Mouse (Mus musculus): ENCODE results near the gene Cdh13. TPM values are rescaled to one million over a fixed set of nuclear protein-coding genes. Genes with fewer than 3 reads are reported as not detected.
A peak's percentile ranks its signal among the peaks of the same experiment; 100 is the strongest.

The Cdh13 gene
- polyA plus RNA-seq, 1 experiment from 2014 or later, result 159 TPM

DNA sequence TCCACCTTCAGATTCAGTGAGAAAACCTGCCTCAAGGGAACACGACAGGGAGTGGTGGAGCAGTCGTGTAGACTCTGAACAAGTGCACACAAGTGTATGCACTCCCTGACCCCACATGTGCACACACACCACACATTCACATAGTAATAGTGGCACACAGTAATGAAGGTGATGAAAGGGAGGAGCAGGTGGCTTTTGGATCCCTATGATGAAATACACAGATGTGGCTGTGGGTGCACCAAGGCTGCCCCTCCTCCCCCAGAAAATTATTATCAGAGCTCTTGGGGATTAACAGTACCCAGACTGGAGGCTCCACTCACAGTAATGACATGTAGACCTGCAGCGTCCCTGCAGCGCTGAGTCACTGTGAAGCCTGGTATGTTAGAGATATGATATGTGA lies 5.6 kb downstream of the Cdh13 start:
- ATAC-seq, result no peak
- Histone ChIP-seq H3K36me3 (ENCODE audit: control insufficient read depth, insufficient read depth, low read length) (no peaks in the 10 kb centered on the region), H3K9me3 (replicated peaks; ENCODE audit: control insufficient read depth, low read length, poor library complexity, severe bottlenecking) (no peaks in the 10 kb centered on the region), H3K27ac (ENCODE audit: low read length) (no peak overlapping the region), H3K4me1 (ENCODE audit: control insufficient read depth, insufficient read depth, low read length) (peaks cover 15% of the 10 kb centered on the region), H3K4me2 (ENCODE audit: low read length) (no peak overlapping the region), H3K4me3 (ENCODE audit: low read depth, low read length) (no peak overlapping the region), H3K27me3 (ENCODE audit: control insufficient read depth, insufficient read depth, low read depth, low read length) (no peaks in the 10 kb centered on the region), H3K9ac (ENCODE audit: low read depth, low read length) (no peak overlapping the region)
- 89% methylated on average over 4 of the region's 4 CpGs for WGBS

DNA sequence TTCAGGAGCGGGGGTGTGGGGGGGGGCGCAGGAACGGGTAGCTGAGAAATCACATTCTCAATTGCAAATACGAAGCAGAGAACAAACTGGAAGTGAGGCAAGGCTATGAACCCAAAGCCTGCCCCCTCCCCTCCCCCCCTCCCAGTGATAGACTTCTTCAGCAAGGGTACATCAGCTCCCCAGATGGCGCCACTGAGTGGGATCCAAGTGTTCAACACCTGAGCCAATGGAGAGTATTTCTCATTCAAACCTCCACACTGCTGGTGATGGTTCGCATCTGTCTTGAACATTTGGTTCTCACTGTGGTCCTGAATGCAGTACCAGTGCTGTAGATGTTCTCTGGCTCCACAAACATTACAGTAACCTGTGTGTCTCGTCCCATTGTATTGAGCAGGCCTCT lies 6.0 kb downstream of the Cdh13 start:
- Histone ChIP-seq H3K36me3 (ENCODE audit: control insufficient read depth, insufficient read depth, low read length) (no peaks in the 10 kb centered on the region), H3K27ac (ENCODE audit: low read length) (no peak overlapping the region), H3K4me1 (ENCODE audit: control insufficient read depth, insufficient read depth, low read length) (peaks cover 15% of the 10 kb centered on the region), H3K9me3 (replicated peaks; ENCODE audit: control insufficient read depth, low read length, poor library complexity, severe bottlenecking) (no peaks in the 10 kb centered on the region), H3K27me3 (ENCODE audit: control insufficient read depth, insufficient read depth, low read depth, low read length) (no peaks in the 10 kb centered on the region), H3K9ac (ENCODE audit: low read depth, low read length) (no peak overlapping the region), H3K4me3 (ENCODE audit: low read depth, low read length) (no peak overlapping the region), H3K4me2 (ENCODE audit: low read length) (no peak overlapping the region)
- ATAC-seq, result no peak
- 86% methylated on average over 7 of the region's 7 CpGs for WGBS

DNA sequence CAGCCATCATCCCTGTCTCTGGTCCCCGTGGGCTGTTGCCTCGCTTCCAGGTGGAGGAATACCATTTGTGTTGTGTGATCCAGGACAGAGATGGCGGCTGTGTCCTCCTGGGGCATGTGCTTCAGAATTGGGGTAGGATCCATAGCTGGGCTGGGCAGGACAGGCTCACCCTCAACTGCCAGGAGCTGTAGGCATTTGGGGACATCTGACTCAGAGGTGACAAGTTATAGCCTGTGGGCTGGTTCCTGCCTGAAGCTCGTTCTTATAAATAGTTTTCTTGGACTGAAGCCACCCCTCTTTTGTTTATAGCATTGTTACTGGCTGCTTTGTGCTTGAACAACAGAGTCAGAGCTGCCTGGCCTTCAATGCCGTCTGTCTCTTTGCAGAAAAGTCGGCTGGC lies 6.7 kb downstream of the Cdh13 start:
- H3K9me3 ChIP-seq (replicated peaks; ENCODE audit: control insufficient read depth, low read length, poor library complexity, severe bottlenecking), result no peaks in the 10 kb centered on the region
- WGBS, result 52% methylated on average over 6 of the region's 6 CpGs
- no peak overlapping the region for H3K4me3 ChIP-seq (ENCODE audit: low read depth, low read length)
- H3K27me3 ChIP-seq (ENCODE audit: control insufficient read depth, insufficient read depth, low read depth, low read length), result no peaks in the 10 kb centered on the region
- no peak for ATAC-seq
- no peak overlapping the region for H3K4me2 ChIP-seq (ENCODE audit: low read length)
- no peaks in the 10 kb centered on the region for H3K36me3 ChIP-seq (ENCODE audit: control insufficient read depth, insufficient read depth, low read length)
- no peak overlapping the region for H3K27ac ChIP-seq (ENCODE audit: low read length)
- H3K4me1 ChIP-seq (ENCODE audit: control insufficient read depth, insufficient read depth, low read length), result peaks cover 12% of the 10 kb centered on the region
- no peak overlapping the region for H3K9ac ChIP-seq (ENCODE audit: low read depth, low read length)

DNA sequence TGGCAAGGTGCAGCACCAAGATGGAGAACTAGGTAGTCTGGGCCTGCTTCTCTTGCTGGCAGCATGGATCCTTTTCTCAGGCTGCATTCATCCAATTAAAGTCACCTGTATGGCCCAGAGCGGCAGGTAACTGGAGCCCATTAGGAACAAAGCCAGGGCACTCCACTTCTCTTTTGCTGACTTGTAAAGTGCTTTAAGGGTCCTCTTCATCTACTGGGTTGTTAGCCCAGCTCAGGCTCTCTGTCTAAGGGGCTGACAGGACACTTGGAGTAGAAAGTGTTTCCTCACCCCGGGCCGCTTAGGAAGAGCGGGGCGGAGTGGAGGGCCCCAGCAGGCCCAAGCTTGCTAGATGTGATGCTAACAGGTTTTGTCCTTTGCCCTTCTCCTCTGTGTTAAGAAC lies 12.9 kb downstream of the Cdh13 start:
- Histone ChIP-seq H3K36me3 (ENCODE audit: control insufficient read depth, insufficient read depth, low read length) (no peaks in the 10 kb centered on the region), H3K9me3 (replicated peaks; ENCODE audit: control insufficient read depth, low read length, poor library complexity, severe bottlenecking) (no peaks in the 10 kb centered on the region), H3K4me1 (ENCODE audit: control insufficient read depth, insufficient read depth, low read length) (no peaks in the 10 kb centered on the region), H3K27ac (ENCODE audit: low read length) (no peak overlapping the region), H3K9ac (ENCODE audit: low read depth, low read length) (no peak overlapping the region), H3K4me3 (ENCODE audit: low read depth, low read length) (no peak overlapping the region), H3K4me2 (ENCODE audit: low read length) (no peak overlapping the region), H3K27me3 (ENCODE audit: control insufficient read depth, insufficient read depth, low read depth, low read length) (no peaks in the 10 kb centered on the region)
- WGBS, result 93% methylated on average over 5 of the region's 5 CpGs
- no peak for ATAC-seq

DNA sequence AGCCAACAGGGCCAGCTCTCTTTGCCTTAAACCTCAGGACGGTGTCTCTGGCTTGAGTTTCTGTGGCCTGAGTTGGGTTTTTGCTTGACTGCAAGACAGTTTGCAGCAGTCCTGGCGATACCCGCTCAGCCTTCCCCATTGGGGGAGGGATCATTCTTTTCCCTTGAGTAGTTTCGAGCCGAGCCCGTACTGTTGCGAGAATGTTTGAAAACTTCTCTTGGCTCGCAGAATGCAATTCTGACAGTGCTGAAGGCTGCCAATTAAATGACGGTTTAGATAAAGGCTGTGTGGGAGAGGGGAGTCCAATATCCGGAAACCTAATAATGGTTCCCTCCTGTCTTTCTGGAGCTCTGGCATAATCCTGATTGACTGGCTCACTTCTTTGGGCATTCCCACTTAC lies 23.4 kb downstream of the Cdh13 start:
- Histone ChIP-seq H3K27ac (ENCODE audit: low read length) (no peak overlapping the region), H3K27me3 (ENCODE audit: control insufficient read depth, insufficient read depth, low read depth, low read length) (no peaks in the 10 kb centered on the region), H3K9ac (ENCODE audit: low read depth, low read length) (no peak overlapping the region), H3K4me2 (ENCODE audit: low read length) (no peak overlapping the region), H3K9me3 (replicated peaks; ENCODE audit: control insufficient read depth, low read length, poor library complexity, severe bottlenecking) (no peaks in the 10 kb centered on the region), H3K4me3 (ENCODE audit: low read depth, low read length) (no peak overlapping the region), H3K36me3 (ENCODE audit: control insufficient read depth, insufficient read depth, low read length) (no peaks in the 10 kb centered on the region), H3K4me1 (ENCODE audit: control insufficient read depth, insufficient read depth, low read length) (0 out of 2 replicates have a peak, but pooled peaks cover 2% of the 10 kb centered on the region)
- no peak for ATAC-seq
- WGBS, result 49% methylated on average over 10 of the region's 10 CpGs

- Histone ChIP-seq H3K4me1 (ENCODE audit: control insufficient read depth, insufficient read depth, low read length) (peaks cover 10% of the 10 kb centered on the region), H3K27me3 (ENCODE audit: control insufficient read depth, insufficient read depth, low read depth, low read length) (no peaks in the 10 kb centered on the region), H3K9me3 (replicated peaks; ENCODE audit: control insufficient read depth, low read length, poor library complexity, severe bottlenecking) (no peaks in the 10 kb centered on the region), H3K27ac (ENCODE audit: low read length) (no peak overlapping the region), H3K4me2 (ENCODE audit: low read length) (no peak overlapping the region), H3K4me3 (ENCODE audit: low read depth, low read length) (no peak overlapping the region), H3K9ac (ENCODE audit: low read depth, low read length) (no peak overlapping the region), H3K36me3 (ENCODE audit: control insufficient read depth, insufficient read depth, low read length) (no peaks in the 10 kb centered on the region)
- no peak for ATAC-seq
- 53% methylated on average over 3 of the region's 3 CpGs for WGBS
These were observed 25.6 kb downstream of the Cdh13 start for GRCm38 (mm10) chr8:118309106-118309505.

GRCm38 (mm10) chr8:118313426-118314187 lies 30.1 kb downstream of the Cdh13 start:
- H3K4me3 ChIP-seq (ENCODE audit: low read depth, low read length), result no peak overlapping the region
- WGBS, result 50% methylated on average over 17 of the region's 17 CpGs
- no peaks in the 10 kb centered on the region; the same call in 1 of the 2 replicates for H3K27me3 ChIP-seq (ENCODE audit: control insufficient read depth, insufficient read depth, low read depth, low read length)
- peak overlapping the region; percentile 52; the same call in 1 of the 2 replicates for H3K27ac ChIP-seq (ENCODE audit: low read length)
- H3K9me3 ChIP-seq (replicated peaks; ENCODE audit: control insufficient read depth, low read length, poor library complexity, severe bottlenecking), result no peaks in the 10 kb centered on the region
- peaks cover 10% of the 10 kb centered on the region for H3K4me1 ChIP-seq (ENCODE audit: control insufficient read depth, insufficient read depth, low read length)
- H3K4me2 ChIP-seq (ENCODE audit: low read length), result no peak overlapping the region; the same call in 1 of the 2 replicates
- no peak overlapping the region for H3K9ac ChIP-seq (ENCODE audit: low read depth, low read length)
- peak; percentile 66; the same call in 1 of the 2 replicates for ATAC-seq
- no peaks in the 10 kb centered on the region for H3K36me3 ChIP-seq (ENCODE audit: control insufficient read depth, insufficient read depth, low read length)

DNA sequence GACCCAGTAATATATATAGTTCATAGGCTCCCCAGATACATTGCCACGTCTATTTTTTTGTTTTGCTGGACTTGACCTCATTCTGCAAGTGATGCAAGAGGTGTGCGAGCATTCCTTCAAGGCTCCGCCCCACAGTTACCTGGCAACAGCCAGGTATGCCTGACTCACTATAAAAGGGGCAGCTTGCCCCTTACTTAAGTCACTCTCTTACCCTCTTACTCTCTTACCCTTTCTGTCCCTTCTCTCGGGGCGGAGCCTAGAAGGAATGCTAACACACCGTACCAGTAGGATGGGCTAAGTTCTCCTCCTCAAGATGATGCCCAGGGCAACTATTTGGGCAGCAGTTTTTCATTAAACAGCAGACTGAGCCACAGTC lies 30.6 kb downstream of the Cdh13 start:
- Histone ChIP-seq H3K4me1 (ENCODE audit: control insufficient read depth, insufficient read depth, low read length) (peaks cover 10% of the 10 kb centered on the region), H3K9me3 (replicated peaks; ENCODE audit: control insufficient read depth, low read length, poor library complexity, severe bottlenecking) (no peaks in the 10 kb centered on the region), H3K4me2 (ENCODE audit: low read length) (no peak overlapping the region), H3K27me3 (ENCODE audit: control insufficient read depth, insufficient read depth, low read depth, low read length) (no peaks in the 10 kb centered on the region; the same call in 1 of the 2 replicates), H3K27ac (ENCODE audit: low read length) (no peak overlapping the region), H3K36me3 (ENCODE audit: control insufficient read depth, insufficient read depth, low read length) (no peaks in the 10 kb centered on the region), H3K9ac (ENCODE audit: low read depth, low read length) (no peak overlapping the region), H3K4me3 (ENCODE audit: low read depth, low read length) (no peak overlapping the region)
- 88% methylated on average over 6 of the region's 6 CpGs for WGBS
- no peak for ATAC-seq

- no peak overlapping the region for H3K27ac ChIP-seq (ENCODE audit: low read length)
- H3K9me3 ChIP-seq (replicated peaks; ENCODE audit: control insufficient read depth, low read length, poor library complexity, severe bottlenecking), result no peaks in the 10 kb centered on the region
- H3K27me3 ChIP-seq (ENCODE audit: control insufficient read depth, insufficient read depth, low read depth, low read length), result no peaks in the 10 kb centered on the region; the same call in 1 of the 2 replicates
- no peak overlapping the region for H3K4me3 ChIP-seq (ENCODE audit: low read depth, low read length)
- H3K36me3 ChIP-seq (ENCODE audit: control insufficient read depth, insufficient read depth, low read length), result no peaks in the 10 kb centered on the region
- no peak for ATAC-seq
- H3K9ac ChIP-seq (ENCODE audit: low read depth, low read length), result no peak overlapping the region
- H3K4me2 ChIP-seq (ENCODE audit: low read length), result no peak overlapping the region
- 91% methylated on average over 7 of the region's 7 CpGs for WGBS
- H3K4me1 ChIP-seq (ENCODE audit: control insufficient read depth, insufficient read depth, low read length), result peaks cover 10% of the 10 kb centered on the region
These were observed 31.4 kb downstream of the Cdh13 start for GRCm38 (mm10) chr8:118314932-118315331.

All from midbrain, embryonic 16.5 days (tissue).